Mouse (Mus musculus): ENCODE data around the gene Mip.
"Not testable (repeated sequence)": the region's sequence is repeated elsewhere in the genome, so short reads cannot be mapped to it uniquely, and the experiment has no call there.

Gene Mip

DNA sequence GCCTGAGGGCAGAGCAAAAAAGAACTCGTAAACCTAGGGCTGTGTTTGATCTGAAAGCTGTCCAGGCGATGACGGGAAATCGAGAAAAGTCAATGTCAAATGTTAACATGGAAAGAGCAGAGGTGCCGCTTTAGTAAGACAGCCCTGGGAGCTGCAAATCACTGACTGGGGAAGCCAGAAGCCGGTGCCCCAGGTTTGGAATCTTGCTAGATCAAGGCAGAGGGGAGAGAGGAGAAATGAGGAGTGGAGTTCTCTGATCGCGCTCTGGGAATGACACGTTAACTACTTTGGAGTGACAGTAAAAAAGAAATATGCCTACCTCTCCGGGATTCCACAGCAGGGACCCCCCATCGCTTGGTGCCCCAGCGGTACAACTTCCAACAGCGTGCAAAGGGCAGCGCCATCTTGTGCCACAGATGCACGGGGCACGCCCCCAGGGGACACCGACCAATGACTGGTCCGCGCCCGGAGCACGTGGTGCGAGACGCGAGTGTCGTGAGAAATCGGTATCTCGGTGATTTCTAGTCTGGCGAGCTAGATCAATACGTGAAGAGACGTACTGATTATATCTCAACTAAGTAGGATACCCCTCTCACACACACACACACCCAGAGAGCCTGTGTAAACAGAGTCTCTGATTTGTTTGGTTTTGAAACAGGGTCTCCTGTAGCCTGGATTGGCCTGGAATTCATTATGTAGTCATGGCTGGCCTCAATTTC is 14.1 kb upstream of the Mip start, which contains the start of gene Spryd4:
TSS of gene Spryd4 (minus strand) at position 418 of the 719 bp plus-strand sequence.
- peak; percentile 77 for DNase-seq (ENCODE audit: low spot score)

DNA sequence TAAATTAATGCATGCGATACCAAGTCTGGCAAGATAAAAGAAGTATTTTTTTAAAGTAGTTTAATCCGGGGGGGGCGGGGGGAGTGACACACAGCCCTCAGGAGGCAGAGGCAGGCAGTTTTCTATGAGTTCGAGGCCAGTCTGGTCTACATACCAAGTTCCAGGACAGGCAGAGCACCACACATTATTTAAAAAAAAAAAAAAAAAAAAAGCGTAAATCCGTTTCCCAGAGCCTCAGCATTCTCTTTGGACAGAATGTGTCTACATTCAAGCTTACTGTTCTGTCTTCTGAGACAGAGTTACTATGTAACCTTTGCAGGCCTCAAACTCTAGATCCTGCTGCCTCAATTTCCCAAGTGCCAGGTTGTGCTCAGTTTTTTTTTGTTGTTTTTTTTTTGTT is 13.5 kb upstream of the Mip start:
- DNase-seq (ENCODE audit: low spot score) = no peak

DNA sequence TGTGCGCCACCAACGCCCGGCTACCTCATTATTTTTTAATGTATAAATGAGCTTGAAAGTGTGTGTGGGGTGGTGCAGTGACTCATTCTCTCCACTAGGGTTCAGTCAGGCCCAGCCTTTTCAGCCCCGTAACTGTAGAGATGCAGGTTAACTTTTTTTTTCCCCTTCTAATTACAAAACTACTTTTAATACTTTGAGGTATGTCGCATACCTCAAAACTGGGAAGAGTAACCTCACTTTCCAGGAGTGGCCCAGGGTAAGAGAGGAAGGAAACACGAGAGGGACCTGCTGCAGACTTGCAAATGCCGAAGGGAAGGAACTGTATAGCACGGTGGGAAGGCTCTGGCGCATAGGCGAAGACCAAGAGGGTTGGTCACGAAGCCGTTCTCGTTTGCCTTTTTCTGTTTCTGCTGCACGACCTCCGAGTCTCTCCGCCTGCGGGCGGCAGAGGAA is 12.7 kb upstream of the Mip start:
- DNase-seq (ENCODE audit: low spot score) = peak; percentile 24

DNA sequence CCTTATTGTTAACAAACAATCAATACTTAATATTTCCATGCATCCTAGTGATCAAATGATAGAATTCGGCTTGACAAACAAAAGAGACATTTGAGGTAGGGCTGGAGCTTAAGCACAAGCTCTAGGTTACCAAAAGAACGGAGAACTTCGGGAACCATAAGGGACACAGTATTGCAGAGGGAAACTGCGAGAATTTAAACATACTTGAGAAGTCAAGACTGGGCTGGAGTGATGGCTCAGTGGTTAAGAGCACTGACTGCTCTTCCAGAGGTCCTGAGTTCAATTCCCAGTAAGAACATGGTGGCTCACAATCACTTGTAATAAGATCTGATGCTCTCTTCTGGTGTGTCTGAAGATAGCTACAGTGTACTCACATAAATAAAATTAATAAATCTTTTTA is 11.5 kb upstream of the Mip start:
- DNase-seq (ENCODE audit: low spot score) = not testable (repeated sequence)

DNA sequence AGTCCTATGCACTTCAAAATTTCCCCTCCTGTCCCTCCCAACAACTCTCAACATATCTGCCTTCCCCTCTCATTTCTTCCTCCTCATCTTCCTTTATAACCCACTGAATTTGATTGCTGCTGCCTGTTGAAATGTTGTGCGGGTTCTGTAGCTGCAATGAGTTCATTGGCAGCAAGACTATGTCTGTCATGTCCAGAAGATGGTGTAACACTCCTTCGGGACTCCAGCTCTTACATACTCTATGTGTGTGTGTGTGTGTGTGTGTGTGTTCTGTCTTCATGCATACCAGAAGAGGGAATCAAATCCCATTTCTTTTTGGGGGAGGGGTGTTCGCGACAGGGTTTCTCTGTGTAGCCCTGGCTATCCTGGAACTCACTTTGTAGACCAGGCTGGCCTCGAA is 10.7 kb upstream of the Mip start:
- no peak for DNase-seq (ENCODE audit: low spot score)

DNA sequence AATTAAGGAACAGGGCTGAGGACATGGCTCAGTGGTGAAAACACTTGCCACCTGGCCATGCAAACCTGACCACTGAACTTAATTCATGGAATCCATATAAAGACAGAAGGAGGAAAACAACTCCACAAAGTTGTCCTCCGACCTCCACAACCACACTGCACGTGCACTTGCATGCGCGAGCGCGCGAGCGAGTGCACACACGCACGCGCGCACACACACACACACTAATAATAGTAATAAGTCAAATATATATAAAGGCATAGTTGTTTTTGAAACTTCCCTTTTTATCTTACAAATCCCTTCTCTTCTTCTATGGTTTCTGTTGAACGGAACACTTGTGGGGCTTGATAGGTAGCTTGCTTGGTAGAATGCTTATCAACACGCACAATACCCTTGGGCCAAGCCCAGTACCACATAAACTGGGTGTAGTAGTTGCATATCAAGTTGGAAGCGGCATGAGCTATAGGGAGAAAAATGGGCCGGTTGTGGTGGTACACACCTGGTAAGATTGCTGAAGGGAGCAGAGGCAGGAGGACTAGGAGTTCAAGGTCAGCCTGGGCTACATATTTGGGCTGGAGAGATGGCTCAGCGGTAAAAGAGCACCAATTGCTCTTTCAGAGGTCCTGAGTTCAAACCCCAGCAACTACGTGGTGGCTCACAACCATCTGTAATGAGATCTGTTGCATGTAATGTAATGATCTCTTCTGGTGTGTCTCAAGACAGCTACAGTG is 7.1 kb upstream of the Mip start:
- no peak for DNase-seq (ENCODE audit: low spot score)

DNA sequence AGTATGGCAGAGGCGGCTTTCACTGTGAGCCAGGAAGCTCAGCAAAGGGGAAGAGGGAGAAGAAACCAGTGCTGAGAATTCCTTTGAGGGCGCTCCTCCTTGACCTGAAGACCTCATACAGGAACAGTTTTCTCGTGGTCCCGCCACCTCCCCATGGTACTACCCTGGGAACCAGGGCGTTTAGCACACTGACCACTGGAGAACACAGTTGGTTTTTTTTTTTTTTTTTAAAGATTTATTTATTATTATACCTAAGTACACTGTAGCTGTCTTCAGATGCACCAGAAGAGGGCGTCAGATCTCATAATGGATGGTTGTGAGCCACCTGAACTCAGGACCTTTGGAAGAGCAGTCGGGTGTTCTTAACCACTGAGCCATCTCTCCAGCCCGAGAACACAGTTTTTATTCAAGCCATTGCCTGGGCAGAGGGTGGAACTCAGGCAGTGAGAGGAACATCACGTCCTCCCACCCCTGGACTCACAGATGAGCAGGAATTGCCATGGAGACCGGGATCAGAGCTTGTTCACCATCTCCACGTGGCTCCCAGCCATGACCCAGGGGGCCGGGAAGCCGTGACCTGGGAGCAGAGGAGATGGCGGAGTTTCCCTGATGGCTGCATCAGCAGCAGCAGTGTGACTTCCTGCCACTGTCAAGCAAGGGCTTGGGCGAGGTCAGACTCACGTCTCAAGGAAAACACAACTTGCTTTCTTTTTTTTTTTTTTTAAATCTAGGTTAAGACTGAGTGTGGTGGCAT is 3.9 kb upstream of the Mip start:
- no peak for DNase-seq (ENCODE audit: low spot score)

DNA sequence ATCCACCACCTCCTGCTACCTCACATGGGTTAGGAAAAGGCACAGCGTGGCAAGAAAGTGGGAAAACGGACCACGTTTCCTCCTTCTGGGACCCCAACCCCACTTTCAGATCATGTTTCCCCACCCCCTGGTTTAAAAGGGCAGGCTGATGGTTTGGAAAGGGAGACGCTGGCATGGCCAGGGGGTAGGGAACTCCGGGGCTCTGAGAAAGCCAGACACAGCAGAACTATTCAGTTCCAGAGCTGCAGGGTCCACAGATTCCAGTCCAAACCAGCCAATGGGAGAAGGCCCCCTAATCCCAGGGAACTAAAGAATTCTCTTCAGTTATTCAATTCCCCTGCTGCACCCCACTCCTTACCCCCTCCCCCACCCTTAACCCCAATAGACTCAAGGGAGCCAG is 574 bp upstream of the Mip start:
- DNase-seq (ENCODE audit: low spot score) = no peak

DNA sequence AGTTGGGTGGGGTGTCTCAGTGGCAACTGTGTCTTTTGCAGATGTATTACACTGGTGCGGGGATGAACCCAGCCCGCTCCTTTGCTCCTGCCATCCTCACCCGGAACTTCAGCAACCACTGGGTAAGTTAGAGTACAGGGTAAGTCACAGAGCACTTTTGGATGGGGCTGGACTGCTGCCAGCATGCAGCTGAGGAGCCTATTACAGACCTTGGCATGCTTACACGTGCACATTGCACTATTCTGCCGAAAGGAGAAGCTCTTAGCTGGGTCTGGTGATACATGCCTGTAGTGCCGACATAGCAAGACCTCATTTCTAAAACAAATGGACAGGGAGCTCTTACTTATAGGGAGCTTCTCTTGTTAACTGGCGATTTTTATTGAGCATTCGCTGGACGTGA is 2.0 kb downstream of the Mip start:
- no peak for DNase-seq (ENCODE audit: low spot score)

DNA sequence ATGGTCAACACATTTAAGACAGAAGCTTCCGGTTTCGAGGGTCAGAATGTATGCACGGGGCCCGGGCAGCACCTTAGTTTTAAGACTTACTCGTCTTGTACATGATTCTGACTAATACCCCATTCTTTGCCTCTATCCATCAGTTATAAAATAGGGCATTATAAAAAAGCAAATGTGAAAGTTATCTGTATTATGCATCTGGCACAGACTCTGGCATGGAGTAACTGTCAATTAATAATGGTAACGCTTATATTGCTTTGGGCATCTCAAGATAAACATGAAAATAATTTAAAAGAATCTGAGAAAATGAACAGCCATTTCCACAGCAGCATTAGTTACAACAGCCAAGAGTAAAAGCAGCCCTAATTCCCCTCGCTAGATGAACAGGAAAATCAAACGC is 2.4 kb downstream of the Mip start:
- DNase-seq (ENCODE audit: low spot score) = no peak

DNA sequence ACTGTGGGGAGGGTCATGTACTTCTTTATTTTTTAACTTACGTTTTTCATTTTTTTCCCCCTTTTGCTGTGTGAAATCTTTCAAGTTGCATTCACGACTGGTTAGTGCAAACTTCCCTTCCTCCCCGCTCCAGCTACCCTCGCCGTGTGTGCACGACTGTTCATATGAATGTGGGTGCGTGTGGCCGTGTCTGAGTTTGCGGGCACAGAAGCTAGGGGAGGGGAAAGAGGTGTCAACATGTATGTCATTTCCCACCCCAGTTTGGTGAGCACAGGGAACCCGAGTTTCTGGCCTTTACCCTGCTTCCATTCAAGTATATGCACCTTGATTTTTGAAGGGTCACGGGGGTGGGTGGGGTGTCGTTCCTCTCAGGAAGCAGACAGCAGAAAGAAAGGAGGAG is 4.9 kb downstream of the Mip start:
- no peak for DNase-seq (ENCODE audit: low spot score)

DNA sequence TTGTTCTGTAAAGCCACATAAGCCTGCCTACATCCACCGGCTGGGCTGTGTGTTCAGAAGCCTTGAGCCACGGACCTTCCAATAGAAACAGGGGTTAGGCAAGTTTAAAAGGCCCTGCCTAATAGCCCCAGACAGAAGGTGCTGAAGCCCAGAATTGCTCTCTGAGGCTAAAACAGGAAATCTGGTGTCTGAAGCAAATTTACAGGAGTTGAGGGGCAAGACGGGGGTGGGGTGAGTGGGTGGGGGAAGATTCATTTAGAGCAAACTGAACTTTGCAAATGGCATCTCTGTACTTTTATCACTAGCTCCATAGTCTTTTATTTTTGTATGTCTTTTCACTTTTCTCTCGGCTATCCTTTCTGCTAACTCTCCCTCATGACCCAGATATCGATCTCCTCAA is 5.5 kb downstream of the Mip start:
- no peak for DNase-seq (ENCODE audit: low spot score)

DNA sequence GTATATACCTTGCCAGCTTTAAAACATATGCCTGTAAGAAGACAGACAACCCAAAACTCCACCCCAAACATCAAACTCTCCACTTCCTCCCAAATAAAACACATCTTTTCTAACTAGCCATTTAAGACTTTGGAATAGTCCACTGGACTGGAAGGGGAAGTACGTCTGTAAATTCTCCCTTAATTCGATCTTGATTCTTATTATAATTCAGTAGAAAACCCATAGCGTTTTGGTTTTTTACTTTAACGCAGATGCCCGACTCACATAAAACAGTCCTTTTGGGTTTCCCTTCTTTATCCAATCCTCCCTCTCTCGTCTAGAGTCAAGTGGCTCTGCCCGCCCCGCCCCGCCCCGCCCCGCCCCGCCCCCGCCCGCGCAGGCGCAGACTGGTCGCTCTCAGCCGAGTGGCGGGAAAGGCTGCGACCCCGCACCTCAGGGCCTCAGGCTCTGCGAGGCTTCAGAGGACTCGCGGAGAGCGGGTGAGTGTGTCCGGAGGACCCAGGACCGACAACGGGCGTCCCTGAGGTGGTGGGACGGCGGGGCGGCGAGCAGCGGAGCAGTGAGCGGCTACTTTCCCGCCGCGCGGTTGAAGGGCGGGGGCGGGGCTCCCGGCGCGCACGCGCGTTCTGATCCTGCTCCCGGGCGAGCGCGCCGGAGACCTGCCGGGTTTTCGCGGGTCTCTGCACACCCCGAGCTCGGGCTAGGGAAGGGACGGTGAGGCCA is 6.2 kb downstream of the Mip start, which contains the start of gene Timeless:
TSS of gene Timeless (plus strand) at position 369 of the 723 bp plus-strand sequence.
- DNase-seq (ENCODE audit: low spot score) = peak; percentile 66

DNA sequence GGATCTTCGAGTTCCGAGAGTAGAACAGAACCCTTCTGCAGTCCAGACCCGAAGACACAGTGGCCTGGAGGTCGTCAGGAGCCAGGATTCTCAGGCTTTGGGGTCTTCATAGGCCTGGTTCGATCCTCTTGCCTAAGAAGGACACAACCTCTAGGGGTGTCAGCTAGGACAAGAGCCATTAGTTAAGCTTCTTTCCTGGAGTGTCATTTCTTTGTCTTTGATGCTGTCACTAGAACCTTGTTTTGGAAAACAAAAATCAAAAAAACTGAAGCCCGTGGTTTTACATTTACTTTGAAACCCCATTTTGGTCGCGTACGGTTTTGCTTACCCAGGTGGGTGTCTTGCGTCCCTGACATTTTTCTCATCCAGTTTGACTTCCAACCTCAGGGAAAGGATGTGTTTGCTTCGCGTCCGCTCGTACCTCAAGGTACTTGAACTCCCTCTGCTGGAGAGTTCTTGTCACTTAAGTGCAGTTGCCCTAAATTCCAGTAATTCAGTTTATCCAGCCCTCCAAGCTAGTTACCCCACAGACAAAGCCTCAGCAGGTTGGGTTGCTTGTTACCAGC is 6.9 kb downstream of the Mip start:
- DNase-seq (ENCODE audit: low spot score) = no peak

DNA sequence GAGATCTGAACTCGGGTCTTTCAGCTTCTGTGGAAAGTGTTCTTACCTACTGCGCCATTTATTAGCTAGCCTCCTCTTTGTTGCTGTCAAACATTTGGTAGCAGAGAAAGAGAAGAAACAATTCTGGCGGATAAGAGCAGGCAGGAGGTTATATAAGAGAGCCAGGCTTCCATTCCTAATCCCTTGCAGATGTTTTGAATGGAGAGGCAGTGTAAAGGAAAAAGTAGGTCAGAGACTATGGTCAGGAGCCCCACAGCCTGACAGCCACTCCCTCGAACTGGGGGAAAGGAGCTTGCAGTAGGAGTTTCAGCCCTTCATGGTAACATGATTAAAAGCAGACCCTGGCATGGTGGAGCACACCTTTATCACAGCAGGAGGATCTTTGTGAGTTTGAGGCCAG is 10.7 kb downstream of the Mip start:
- DNase-seq (ENCODE audit: low spot score) = no peak

DNA sequence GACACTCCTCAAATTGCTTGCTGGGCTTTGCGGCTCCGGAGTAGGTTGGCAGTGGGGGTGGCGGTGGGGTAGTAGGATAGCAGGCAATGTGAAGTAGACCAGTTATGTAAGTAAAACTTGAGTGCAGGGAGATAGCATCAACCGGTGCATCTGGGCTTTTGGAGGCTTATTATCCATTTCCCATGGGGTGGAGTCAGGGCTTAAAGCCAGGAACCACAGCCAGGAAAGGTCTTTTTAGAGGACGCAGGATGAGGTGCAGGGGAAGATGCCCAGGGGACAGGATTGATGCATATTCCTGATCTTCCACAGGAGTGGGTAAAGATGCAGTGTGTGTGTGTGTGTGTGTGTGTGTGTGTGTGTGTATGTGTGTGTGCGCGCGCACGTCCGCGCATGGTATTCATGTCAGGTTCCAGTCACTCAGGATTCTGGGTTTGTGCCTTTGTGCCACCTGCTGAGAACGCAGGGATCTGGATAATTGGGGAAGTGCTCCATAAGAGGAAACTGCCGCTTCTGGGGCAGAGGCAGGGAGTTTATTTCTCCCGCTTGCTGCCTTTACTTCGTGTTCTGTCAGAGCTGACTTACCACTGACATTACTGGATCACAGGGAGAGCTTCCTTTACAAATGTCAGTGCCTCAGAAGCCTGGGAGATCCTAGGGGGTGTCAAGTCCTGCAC is 12.3 kb downstream of the Mip start:
- DNase-seq (ENCODE audit: low spot score) = no peak

DNA sequence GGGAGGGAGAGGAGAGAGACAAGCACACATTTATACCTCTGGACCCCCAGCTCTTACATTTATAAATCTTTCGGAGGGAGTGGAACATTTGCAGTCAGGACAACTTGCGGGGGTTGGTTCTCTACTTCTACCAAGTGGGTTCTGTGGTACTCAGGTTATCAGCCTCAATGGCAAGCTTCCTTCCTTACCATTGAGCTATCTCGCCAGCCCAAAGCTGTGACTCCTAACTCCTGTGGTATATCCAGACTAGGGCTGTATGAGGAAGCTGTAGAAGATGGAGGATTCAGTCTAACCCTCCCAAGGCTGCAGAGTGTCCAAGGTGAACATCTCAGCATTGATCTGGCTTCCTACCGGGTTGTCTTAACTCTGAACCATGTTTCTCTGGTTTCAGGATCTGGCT is 13.5 kb downstream of the Mip start:
- DNase-seq (ENCODE audit: low spot score) = no peak

DNA sequence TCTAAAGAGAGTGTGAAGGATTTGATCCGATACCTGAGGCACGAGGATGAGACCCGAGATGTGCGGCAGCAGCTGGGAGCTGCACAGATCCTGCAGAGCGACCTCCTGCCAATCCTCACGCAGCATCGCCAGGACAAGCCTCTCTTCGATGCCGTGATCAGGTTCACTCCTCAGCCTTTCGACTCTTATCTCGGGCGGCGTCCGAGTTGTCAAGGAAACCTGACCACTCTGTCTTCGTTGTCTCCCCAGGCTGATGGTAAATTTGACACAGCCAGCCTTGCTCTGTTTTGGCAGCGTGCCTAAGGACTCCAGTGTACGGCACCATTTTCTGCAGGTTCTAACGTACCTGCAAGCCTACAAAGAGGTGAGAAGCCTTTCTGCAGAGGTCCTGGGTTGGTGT is 14.5 kb downstream of the Mip start:
- no peak for DNase-seq (ENCODE audit: low spot score)

DNA sequence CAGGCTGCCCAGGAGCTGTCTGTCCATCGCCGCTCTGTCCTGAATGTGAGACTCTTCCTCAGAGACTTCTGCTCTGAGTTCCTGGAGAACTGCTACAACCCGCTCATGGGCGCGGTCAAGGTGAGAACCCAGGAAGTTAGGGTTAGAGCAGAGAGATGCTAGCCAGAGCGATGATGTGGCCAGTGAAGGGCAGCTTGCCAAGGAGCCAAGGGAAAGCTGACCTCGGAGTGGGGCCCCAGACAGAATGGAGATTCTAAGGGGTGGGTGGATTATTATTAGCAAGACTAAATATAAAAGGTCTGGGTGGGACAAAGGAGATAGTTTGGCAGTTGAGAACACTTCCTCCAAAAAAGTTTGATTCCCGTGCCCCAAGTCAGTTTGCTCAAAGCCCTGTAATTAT is 17.6 kb downstream of the Mip start:
- no peak for DNase-seq (ENCODE audit: low spot score)

DNA sequence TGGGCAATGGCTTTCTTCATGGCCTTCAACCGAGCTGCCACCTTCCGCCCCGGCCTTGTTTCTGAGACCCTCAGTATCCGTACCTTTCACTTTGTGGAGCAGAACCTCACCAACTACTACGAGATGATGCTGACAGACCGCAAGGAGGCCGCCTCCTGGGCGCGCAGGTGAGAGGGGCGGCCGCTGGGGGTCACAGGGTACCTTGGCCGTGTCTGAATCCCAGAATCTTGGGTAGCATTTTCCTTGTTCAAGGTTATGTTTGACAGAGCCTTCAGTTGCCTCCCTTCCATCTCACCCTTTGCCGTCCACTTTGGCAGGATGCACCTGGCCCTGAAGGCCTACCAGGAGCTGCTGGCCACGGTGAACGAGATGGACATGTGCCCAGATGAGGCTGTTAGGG is 18.5 kb downstream of the Mip start:
- DNase-seq (ENCODE audit: low spot score) = no peak

DNA sequence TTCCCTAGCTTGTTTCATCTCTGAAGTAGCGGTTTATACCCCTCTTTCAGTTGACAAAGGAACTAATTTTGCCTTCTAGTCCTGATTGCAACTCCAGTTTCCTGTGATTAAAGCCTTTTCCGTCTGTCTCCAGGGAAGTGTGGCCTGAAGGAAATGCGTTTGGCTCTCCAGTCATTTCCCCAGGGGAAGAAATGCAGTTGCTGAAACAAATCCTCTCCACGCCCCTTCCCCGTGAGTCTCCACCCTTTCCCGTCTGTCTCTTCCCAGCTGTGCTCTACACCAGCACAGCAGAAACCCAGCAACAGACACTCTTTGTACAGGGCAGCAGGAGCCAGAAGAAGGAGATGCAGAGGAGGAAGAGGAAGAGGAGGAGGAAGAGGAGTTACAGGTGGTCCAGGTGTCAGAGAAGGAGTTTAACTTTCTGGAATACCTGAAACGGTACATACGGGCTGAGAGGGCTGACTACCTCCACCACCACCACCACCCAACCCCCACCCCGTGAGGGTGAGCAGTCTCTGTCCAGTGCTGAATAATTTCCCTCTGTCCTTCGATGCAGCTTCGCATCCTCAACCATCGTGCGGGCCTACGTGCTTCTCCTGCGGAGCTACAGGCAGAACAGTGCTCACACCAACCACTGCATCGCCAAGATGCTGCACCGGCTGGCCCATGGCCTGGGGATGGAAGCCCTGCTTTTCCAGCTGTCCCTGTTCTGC is 21.5 kb downstream of the Mip start:
- DNase-seq (ENCODE audit: low spot score) = no peak

Data from ovary, adult 18-20 months (tissue).